Mouse (Mus musculus) G1E-ER4 (cell line): ENCODE data around the gene Agrp. TPM values are rescaled to one million over a fixed set of nuclear protein-coding genes. Genes with fewer than 3 reads are reported as not detected.

Experiments
- GATA1 ChIP-seq: IDR thresholded peaks from one replicate; pipeline ENCODE4 v1.8.0; 2012; ENCODE audit warnings: low read length, inconsistent platforms
- polyA plus RNA-seq: library from polyadenylated mRNA; stranded (reverse); fragments of >175 nt; gene quantifications from 2 replicates; pipeline ENCODE4 v1.2.3, GENCODE M21; 2012

Agrp gene
- polyA plus RNA-seq, 1 experiment: 0.10 TPM

DNA sequence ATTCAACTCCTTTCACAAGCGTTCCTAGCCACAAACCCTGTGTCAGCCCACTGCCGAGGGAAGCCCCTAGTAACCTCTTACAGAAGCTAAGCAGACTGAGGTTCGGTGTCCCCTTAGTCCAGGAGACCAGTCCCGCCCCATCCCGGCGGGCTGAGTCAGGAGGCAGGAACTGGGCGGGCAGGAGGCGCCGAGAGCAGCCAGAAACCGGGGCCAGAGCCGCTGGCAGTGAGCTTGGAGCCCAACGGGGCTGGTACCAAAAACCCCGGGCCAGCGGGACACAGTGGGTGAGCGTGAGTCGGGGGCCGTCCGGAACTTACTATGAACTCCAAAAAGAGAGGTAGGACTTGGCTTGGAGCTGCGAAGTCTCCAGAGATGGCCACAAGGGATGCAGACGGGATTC lies 24.2 kb downstream of the Agrp start:
- TF ChIP-seq GATA1: no peak

DNA sequence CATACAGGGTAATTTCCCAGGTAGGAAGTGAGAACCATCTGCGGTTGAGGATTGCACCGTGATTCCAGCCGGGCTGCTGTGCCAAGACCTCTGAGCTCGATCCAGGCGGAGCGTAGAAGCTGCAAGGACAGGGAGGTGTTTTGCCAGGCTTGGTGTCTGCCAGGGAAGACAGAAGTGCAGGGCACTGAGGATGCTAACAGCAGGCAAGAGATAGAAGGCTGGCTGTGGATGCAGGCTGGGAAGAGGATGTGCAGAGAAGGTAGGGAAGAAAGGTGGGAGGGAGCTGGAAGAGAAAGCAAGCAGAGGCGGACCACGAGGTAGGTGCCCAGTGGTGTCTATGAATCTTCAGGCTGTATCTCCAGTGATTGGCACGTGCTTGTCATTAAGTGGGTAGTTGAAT lies 25.4 kb downstream of the Agrp start:
- TF ChIP-seq GATA1: no peak

DNA sequence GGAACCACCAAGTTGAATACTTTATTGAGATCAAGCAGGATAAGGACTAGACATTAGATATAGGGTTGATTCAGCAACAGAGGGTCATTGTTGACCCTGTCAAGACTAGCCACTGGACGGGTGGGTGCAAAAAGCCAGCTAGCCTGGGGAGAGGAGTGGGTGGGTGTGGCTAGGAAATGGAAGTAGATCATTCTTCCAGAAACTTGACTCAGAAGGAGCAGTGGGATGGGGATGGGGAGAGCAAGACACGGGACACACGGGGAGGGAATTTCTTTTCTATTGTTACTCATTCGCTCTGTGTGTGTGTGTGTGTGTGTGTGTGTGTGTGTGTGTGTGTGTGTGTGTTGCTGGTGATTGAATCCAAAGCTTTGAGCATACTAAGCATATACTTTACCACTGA lies 27.4 kb downstream of the Agrp start:
- no peak for TF ChIP-seq GATA1

DNA sequence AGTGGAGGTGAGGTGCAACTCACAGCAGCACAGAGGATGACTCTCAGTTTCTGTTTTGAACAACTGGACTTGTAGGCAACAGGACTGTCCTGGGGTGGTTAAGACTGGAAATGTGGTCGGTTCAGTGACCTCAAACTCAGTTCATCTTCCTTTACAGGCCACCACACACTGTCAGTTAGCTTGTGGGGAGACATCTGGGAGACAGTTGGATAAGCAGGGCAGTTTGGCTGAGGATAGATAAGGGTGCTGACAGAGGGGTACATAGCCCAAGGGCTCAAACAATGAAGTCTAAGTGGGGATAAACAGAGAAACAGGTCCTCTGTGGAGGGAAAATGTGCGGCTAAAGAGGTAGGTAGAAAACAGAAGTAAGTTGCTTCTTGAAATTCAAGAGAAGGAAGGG lies 27.8 kb downstream of the Agrp start:
- peak; percentile 97 for TF ChIP-seq GATA1

DNA sequence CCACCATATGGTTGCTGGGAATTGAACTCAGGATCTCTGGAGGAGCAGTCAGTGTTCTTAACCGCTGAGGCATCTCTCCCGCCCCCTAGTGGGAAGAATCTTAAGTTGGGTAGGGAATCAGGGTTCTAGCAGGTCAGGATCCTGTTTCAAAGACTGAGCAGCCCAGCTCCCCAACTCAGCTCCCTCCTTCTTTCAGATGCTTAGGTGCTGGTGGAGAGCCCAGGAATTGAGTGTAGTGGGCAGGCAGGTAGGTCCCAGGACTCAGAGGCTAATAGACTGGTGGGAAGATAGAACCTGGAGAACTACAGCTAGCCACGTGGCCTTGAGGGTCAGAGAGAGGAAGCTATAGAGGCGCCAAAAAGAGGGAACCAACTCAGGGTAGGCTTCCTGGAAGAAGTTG lies 29.5 kb downstream of the Agrp start:
- TF ChIP-seq GATA1: no peak

DNA sequence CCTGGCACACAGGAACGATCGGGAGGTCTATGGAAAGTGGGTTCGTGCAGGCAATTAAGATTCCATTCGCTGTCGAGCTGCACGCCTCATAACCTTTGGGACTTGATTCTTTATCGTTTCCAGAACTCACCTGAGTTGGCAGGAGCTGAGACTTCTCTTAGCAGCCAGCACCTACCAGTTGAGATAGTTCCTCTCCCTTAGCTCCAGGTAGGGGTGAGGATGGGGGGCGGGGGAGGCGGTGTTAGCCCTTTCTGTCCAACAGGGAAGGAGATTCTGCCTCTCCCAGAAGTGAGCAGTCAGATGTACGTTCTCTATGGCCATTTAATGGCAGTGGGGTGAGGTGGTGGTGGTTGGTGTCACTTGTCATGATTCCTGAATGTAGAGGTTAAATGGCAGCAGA lies 30.1 kb downstream of the Agrp start:
- TF ChIP-seq GATA1: no peak

DNA sequence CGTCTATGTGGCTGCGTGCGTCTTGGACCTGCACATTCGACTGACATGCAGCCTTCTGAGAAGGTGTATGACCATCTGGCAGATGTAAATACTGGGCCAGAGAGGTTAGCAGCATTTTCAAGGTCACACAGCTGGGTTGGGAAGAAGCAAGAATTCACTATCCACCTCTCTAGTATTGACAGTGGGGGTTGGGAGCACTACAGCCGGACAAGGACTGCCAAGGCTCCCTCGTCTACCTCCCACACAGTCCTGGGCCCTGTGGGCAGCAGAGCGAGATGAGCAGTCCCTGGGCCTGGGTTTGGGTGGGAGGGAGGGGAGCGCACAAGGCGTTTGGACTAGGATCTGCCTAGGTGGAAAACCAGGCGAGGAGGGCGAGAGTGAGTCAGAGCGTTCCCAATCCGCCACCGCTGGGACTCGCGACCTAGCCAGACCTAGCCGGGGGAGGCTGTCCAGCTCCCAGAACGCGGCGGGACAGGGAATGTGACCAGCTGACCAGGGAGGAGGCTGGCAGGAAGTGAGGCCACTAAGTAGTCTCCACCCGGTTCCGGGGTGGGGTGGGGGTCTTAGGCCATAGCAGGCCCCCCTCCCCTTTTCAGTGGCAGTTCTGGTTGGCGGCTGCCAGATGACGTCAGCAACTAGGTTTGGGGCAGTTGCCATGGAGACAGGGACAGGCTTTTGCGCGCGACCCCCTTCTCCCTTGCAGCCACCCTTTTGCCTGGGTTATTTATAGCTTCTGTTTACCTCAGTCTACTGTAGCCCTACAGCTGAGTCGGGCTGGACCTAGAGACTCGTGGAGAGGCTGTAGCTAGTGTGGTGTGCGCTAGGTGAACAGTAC lies 30.8 kb downstream of the Agrp start:
- TF ChIP-seq GATA1: no peak

DNA sequence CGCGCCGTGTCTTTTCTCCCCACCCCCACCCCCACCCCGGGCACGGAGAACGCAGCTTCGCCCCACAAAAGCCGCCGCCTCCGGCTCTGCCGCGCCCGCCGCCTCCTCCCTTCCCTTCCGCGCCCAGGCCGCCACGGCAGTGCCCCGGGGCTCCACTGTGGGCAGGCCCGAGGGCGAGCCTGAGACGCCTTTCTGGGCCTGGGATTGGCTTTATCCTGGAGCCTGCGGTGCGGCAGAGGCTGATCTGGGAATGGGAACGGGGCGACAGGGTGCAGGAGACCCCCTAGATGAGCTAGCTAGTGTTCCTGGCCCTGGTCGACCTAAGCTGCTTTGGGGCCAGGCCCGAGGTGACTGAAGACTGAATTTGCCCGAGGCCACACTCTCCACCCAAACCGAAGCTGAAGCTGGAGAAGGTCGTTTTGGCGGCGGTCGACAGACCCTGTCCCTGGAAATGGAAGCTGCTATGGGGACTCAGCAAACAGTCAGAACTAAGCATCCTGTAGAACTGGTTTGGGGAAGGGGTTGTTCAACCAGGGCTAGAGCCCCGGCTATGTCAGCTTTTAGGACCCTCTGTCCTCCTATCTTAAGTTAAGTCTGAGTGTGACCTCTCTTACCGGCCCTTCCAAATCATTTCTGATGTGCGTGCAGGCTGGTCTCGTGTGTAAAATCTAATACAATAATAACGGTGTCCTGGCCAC lies 31.6 kb downstream of the Agrp start:
- no peak for TF ChIP-seq GATA1

DNA sequence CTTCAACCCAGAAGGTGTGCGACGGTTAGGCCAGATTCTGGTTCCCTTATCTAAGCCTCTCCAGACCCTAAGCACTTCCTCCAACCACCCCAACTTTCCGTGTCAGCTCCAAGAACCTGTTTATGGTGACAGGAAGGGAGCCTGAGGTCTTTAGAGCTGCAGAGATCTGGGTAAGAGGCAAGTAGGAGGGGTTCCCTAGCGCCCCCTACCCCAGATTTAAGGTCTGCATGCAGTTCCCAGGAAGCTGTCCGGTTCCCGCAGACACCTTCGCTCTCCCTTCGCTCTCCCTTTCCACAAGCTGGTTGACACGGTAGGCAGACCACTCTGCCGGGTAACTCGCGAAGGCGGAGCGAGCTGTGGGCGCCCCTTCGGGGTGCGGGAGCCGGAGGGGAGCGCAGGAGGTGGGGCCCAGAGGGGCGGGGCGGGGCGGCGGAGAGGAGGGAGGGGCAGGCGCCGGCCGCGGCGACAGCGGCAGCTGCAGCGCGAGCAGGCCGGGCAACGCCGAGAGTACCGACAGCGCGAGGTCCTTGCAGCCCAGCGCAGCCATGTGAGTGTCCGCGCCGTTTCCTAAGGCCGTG lies 32.3 kb downstream of the Agrp start, which contains the start of gene Ripor1:
Gene Ripor1 (plus strand): TSS at position 452 of the 578 bp plus-strand sequence.
- TF ChIP-seq GATA1: peak; percentile 29

DNA sequence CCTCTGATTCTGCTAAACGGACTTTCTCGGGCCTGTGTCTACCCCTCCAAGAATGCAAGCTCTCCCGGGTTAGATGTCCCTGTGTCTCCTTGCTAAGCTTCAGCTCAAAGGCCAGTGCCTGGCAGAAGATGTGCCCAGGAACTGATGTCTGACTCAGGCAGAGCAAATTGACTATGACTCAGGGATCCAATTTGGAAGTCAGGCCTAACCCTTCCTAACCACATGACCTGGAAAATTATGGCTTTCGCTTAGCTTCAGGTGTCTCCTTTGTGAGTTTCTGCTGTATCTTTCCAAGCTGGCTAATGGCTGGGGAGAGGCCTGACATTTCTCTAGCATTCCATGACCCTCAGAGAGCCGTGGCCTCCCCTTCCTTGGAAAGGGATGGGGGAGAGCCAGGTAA lies 35.9 kb downstream of the Agrp start:
- no peak for TF ChIP-seq GATA1

DNA sequence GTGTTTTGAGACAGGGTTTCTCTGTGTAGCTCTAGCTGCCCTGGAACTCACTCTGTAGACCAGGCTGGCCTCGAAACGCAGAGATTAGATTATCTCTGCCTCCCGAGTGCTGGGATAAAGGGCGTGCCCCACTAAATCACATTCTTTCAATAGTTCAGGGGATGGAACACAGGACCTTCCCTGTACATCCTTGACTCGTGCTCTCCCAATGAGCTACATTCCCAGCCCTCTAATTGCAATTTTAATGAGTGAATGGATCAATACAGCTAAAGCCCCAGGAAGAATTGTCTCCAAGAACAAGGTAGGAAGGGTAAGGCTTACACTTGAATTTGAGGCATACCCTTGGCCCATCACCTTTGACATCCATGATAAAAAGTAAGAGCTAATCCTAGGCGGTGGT lies 38.4 kb downstream of the Agrp start:
- TF ChIP-seq GATA1: no peak

DNA sequence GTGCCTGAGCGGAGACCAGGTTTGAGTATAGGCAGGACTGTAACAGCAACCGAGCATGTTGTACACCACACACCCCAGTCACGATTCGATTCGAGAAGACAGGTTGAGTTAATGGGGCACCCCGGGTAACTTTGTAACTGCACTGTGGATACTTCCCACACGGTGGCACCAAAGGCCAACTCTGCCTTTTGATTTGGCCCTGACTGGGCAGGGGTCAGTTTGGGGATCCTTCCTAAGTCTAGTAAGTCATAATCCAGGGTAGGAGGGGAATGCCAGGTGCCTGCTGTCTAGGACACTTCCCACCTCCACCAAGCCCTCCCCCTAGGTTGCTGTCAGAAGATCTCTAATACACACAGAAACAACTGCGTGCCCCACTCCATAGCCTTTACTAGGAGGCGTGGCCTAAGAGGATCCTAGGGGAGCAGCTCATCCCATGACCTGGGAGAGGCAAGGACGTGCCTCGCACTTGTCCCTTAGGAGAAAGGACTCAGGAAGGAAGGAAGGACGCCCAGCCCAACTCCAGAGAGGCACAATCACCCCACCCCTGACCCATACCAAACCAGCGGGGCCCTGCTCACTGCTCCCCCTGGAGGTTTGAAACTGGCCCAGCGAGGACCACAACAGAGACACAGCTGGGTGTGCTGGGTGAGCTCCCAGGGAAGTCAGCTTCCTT lies 40.7 kb downstream of the Agrp start:
- no peak for TF ChIP-seq GATA1

DNA sequence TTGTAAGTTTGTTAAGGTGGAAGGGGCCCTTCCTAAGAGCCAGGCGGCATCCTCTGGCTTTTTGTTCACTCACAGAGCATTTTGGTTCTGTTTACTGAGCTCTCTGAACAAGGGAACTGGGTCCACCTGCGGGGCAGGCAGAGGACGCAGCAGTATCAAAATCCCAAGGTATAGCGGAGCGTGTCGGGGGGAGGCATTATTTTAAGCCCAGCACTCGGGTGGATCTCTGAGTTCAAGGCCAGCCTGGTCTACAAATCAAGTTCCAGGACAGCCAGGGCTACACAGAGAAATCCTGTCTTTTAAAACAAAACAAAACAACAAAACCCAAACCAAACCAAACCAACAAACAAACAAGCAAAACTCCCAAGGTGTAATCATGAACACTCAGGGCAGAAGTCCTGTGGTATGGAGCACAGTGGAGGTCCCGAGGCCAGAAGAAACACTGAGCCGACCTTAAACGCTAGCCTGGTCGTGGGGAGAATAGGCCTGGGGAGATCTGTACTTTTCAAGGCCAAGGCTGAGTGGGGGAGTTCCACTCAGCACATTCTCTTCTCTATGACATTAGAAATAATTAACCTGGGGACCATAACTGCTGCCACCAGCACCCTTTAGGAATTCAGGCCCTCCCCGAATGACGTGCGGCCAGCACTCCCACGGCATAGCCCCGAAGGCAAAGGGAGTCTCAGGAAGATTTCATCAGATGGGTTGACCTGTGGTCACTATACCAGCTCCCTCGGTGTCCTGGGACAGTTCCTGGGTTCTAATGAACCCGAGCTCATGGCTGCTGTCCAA lies 42.5 kb downstream of the Agrp start:
- TF ChIP-seq GATA1: no peak

DNA sequence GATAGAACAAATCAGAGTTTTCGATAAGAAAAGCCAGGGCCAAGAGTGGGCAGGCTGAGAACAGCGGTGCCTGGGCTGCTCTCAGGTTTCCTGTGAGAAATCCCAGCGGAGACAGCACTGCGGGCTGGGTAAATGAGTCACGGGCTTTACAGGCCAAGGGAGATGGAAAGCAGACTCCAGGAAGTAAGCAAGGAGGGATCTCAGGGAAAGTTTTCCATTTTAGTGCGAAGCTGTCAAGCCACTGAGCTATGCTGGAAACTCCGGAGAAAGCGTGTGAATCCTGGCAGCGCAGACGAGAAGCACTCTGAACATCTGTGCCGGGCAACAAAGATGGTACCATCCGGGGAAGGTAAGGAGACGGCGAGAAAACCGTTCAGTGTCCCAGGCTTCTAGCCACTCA lies 43.3 kb downstream of the Agrp start:
- no peak for TF ChIP-seq GATA1

DNA sequence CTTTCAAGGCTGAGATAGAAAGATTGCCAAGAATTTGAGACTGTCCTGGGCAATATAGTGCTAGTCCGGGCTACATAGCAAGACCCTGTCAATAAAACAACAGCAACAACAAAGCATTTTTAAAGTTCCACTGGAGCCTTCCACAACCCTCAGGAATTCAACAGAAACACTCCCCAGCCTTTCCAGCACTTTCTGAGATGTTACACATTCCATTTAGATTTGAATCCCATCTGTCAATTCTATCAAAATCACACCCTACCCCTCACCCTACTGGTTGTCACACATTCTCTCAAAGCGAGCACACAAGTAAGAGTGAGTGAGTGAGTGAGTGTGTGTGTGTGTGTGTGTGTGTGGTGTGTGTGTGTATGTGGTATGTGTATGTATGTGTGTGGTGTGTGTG lies 44.8 kb downstream of the Agrp start:
- no peak for TF ChIP-seq GATA1

DNA sequence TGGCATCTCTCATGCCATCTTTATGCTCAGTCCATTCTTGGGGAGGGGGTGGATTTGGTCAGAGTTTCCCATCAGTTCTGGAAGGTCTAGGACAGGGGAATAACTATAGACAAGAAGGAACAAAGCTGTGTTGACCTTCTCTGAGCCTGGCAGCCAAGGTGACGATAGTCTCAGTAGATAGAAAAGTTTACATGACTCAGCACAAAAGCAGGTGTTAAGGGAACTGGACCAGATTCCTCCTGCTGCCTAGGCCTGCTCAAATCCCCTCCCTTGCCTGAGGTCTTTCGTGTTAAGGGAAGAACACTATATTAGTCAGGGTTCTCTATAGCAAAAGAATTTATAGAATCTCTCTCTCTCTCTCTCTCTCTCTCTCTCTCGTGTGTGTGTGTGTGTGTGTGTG lies 57.5 kb downstream of the Agrp start:
- no peak for TF ChIP-seq GATA1
